Mouse (Mus musculus) cortical plate, adult 2 months (tissue): ENCODE results near the gene Smg6.

ENCODE experiments used
- CTCF ChIP-seq: fragments of 200-500 bp; IDR thresholded peaks from 2 replicates; pipeline ENCODE4 v1.5.1; 2011; ENCODE audit warnings: mild to moderate bottlenecking, control low read depth, low read length; ENCODE audit not compliant: insufficient read depth; ENCODE audit errors: extremely low read depth
- POLR2A ChIP-seq: fragments of 200-500 bp; IDR thresholded peaks from 2 replicates; pipeline ENCODE4 v1.6.1; 2011; ENCODE audit warnings: mild to moderate bottlenecking, low read length, control low read depth; ENCODE audit not compliant: insufficient read depth; ENCODE audit errors: extremely low read depth

GRCm38 (mm10) chr11:75184986-75185385 is 259.4 kb downstream of the Smg6 start:
- TF ChIP-seq CTCF (no peak), POLR2A (no peak)
